Mouse (Mus musculus): Measurements from ENCODE around the gene Bckdhb. TPM values are rescaled to one million over a fixed set of nuclear protein-coding genes. Genes with fewer than 3 reads are reported as not detected.
"Not testable (repeated sequence)": the region's sequence is repeated elsewhere in the genome, so short reads cannot be mapped to it uniquely, and the experiment has no call there.

Bckdhb gene
- total RNA-seq, 1 experiment = 30.7 TPM

DNA sequence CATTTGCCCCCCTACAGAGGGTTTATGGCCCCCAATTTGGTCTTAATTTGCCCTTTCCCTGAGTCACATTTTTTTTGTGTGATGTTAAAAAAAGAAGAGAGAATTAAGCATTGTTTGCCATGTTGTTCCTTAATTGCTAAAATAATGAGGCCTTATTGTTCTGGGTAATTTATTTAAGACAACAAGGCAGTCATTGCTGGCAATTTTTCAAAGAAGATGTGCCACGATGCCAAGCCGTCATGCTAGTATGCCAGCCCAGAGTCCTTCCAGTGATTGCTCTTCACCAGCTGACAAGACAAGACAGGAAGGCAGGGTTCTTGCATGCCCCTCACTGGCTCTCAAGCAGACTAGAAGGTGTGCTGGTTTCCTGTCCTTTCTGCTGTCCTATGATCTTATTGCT is 84.0 kb downstream of the Bckdhb start:
- no peak for DNase-seq (ENCODE audit: low read depth, low spot score)
- Histone ChIP-seq H3K4me3 (ENCODE audit: insufficient read depth in 1 of 2, low read depth in 1 of 2, low read length in 2 of 2, poor library complexity in 1 of 2, severe bottlenecking in 1 of 2) (no peak overlapping the region), H3K9me3 (ENCODE audit: control insufficient read depth, insufficient read depth, low read depth, low read length) (no peaks in the 10 kb centered on the region), H3K4me1 (ENCODE audit: control insufficient read depth in 2 of 2, insufficient read depth in 2 of 2, low read length in 2 of 2, poor library complexity in 1 of 2) (no peaks in the 10 kb centered on the region), H3K9ac (ENCODE audit: insufficient read depth, low read depth, low read length, poor library complexity, severe bottlenecking) (no peak overlapping the region), H3K36me3 (ENCODE audit: control insufficient read depth, insufficient read depth, low read length, poor library complexity, severe bottlenecking) (no peaks in the 10 kb centered on the region), H3K27ac (ENCODE audit: insufficient read depth, low read depth, low read length, poor library complexity, severe bottlenecking) (no peak overlapping the region)
- TF ChIP-seq HCFC1 (IDR thresholded peaks at IDR 0.05; ENCODE audit: borderline replicate concordance, insufficient read depth, low read length) = no peak
- no peak for TF ChIP-seq ZNF384 (IDR thresholded peaks at IDR 0.05; ENCODE audit: low read depth, low read length)
- TF ChIP-seq CHD2 (IDR thresholded peaks at IDR 0.05; ENCODE audit: low read depth, low read length) = no peak
- TF ChIP-seq ZC3H11A (IDR thresholded peaks at IDR 0.05; ENCODE audit: borderline replicate concordance, low read depth, low read length) = no peak
- TF ChIP-seq MAFK (IDR thresholded peaks at IDR 0.05; ENCODE audit: insufficient read depth, low read depth, low read length) = no peak
- in situ Hi-C loops (cut with MboI; ENCODE audit: low sequenced_read_pairs in 2 of 2, unreplicated experiment in 2 of 2) = no loop called here

DNA sequence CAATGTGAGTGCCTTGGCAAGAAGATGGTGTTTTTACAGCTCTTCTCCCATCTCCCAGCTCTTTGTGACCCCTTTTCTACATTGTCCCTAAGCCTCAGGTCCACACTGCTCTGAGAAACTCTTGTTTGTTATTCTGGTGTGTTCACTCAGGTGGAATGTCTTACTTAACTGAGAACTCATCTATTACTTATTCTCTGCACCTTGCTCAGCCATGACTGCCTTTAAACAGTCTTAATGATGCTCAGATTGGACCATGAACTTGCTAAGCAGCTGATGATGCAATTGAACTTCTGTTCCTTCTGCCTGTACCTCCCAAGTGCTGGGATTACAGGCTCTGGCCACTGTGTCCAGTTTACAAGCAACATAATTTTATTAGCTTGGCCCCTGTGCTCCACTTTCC is 86.2 kb downstream of the Bckdhb start:
- no peak overlapping the region for H3K4me3 ChIP-seq (ENCODE audit: insufficient read depth in 1 of 2, low read depth in 1 of 2, low read length in 2 of 2, poor library complexity in 1 of 2, severe bottlenecking in 1 of 2)
- no peaks in the 10 kb centered on the region for H3K36me3 ChIP-seq (ENCODE audit: control insufficient read depth, insufficient read depth, low read length, poor library complexity, severe bottlenecking)
- in situ Hi-C loops (cut with MboI; ENCODE audit: low sequenced_read_pairs in 2 of 2, unreplicated experiment in 2 of 2) = no loop called here
- TF ChIP-seq MAFK (IDR thresholded peaks at IDR 0.05; ENCODE audit: insufficient read depth, low read depth, low read length) (no peak), CHD2 (IDR thresholded peaks at IDR 0.05; ENCODE audit: low read depth, low read length) (no peak), ZNF384 (IDR thresholded peaks at IDR 0.05; ENCODE audit: low read depth, low read length) (no peak), HCFC1 (IDR thresholded peaks at IDR 0.05; ENCODE audit: borderline replicate concordance, insufficient read depth, low read length) (no peak), ZC3H11A (IDR thresholded peaks at IDR 0.05; ENCODE audit: borderline replicate concordance, low read depth, low read length) (no peak)
- H3K4me1 ChIP-seq (ENCODE audit: control insufficient read depth in 2 of 2, insufficient read depth in 2 of 2, low read length in 2 of 2, poor library complexity in 1 of 2) = no peaks in the 10 kb centered on the region
- no peaks in the 10 kb centered on the region for H3K9me3 ChIP-seq (ENCODE audit: control insufficient read depth, insufficient read depth, low read depth, low read length)
- H3K27ac ChIP-seq (ENCODE audit: insufficient read depth, low read depth, low read length, poor library complexity, severe bottlenecking) = no peak overlapping the region
- no peak for DNase-seq (ENCODE audit: low read depth, low spot score)
- H3K9ac ChIP-seq (ENCODE audit: insufficient read depth, low read depth, low read length, poor library complexity, severe bottlenecking) = no peak overlapping the region

DNA sequence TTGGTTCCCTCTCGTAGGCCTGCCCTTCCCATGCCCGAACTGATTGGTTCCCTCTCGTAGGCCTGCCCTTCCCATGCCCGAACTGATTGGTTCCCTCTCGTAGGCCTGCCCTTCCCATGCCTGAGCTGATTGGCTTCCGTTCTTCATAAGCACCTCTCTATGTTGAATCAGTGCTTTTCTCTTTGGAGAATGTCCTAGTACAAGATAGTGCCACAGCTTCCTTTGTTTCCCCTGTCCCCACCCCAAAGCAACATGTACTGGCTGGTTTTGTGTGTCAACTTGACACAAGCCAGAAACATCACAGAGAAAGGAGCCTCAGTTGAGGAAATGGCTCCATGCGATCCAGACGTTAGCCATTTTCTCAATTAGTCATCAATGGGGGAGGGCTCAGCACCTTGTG is 93.2 kb downstream of the Bckdhb start:
- H3K36me3 ChIP-seq (ENCODE audit: control insufficient read depth, insufficient read depth, low read length, poor library complexity, severe bottlenecking); H3K27ac ChIP-seq (ENCODE audit: insufficient read depth, low read depth, low read length, poor library complexity, severe bottlenecking); DNase-seq (ENCODE audit: low read depth, low spot score); in situ Hi-C loops (cut with MboI; ENCODE audit: low sequenced_read_pairs in 2 of 2, unreplicated experiment in 2 of 2); H3K4me1 ChIP-seq (ENCODE audit: control insufficient read depth in 2 of 2, insufficient read depth in 2 of 2, low read length in 2 of 2, poor library complexity in 1 of 2); H3K9ac ChIP-seq (ENCODE audit: insufficient read depth, low read depth, low read length, poor library complexity, severe bottlenecking); H3K9me3 ChIP-seq (ENCODE audit: control insufficient read depth, insufficient read depth, low read depth, low read length): not testable (repeated sequence)
- peak overlapping the region in 1 of 2 experiments; percentile 43; a peak in 2 of 4 replicates for H3K4me3 ChIP-seq (ENCODE audit: insufficient read depth in 1 of 2, low read depth in 1 of 2, low read length in 2 of 2, poor library complexity in 1 of 2, severe bottlenecking in 1 of 2)

DNA sequence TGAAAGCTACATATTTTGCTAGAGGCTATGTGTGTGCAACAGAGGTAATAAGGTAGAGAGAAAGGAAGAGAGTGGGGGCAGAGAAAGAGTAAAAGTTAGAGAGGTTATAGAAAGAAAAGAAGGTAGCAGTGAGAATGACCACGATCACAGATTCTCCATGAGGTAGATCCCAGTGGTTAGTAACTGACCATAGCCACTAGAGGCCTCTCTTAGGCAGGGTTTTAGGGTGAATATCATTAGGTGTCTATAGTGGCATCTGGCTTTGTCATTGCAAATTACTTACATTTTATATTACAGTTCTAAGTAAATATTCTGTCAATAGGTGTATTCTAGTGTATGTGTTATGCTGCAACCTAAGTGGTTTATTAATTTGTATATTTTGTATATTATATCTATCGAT is 94.7 kb downstream of the Bckdhb start:
- Histone ChIP-seq H3K4me3 (ENCODE audit: insufficient read depth in 1 of 2, low read depth in 1 of 2, low read length in 2 of 2, poor library complexity in 1 of 2, severe bottlenecking in 1 of 2) (no peak overlapping the region), H3K27ac (ENCODE audit: insufficient read depth, low read depth, low read length, poor library complexity, severe bottlenecking) (no peak overlapping the region), H3K4me1 (ENCODE audit: control insufficient read depth in 2 of 2, insufficient read depth in 2 of 2, low read length in 2 of 2, poor library complexity in 1 of 2) (no peaks in the 10 kb centered on the region), H3K36me3 (ENCODE audit: control insufficient read depth, insufficient read depth, low read length, poor library complexity, severe bottlenecking) (no peaks in the 10 kb centered on the region), H3K9ac (ENCODE audit: insufficient read depth, low read depth, low read length, poor library complexity, severe bottlenecking) (no peak overlapping the region), H3K9me3 (ENCODE audit: control insufficient read depth, insufficient read depth, low read depth, low read length) (no peaks in the 10 kb centered on the region)
- no peak for DNase-seq (ENCODE audit: low read depth, low spot score)
- TF ChIP-seq HCFC1 (IDR thresholded peaks at IDR 0.05; ENCODE audit: borderline replicate concordance, insufficient read depth, low read length) (no peak), CHD2 (IDR thresholded peaks at IDR 0.05; ENCODE audit: low read depth, low read length) (no peak), ZNF384 (IDR thresholded peaks at IDR 0.05; ENCODE audit: low read depth, low read length) (no peak), MAFK (IDR thresholded peaks at IDR 0.05; ENCODE audit: insufficient read depth, low read depth, low read length) (no peak), ZC3H11A (IDR thresholded peaks at IDR 0.05; ENCODE audit: borderline replicate concordance, low read depth, low read length) (no peak)
- in situ Hi-C loops (cut with MboI; ENCODE audit: low sequenced_read_pairs in 2 of 2, unreplicated experiment in 2 of 2) = no loop called here

DNA sequence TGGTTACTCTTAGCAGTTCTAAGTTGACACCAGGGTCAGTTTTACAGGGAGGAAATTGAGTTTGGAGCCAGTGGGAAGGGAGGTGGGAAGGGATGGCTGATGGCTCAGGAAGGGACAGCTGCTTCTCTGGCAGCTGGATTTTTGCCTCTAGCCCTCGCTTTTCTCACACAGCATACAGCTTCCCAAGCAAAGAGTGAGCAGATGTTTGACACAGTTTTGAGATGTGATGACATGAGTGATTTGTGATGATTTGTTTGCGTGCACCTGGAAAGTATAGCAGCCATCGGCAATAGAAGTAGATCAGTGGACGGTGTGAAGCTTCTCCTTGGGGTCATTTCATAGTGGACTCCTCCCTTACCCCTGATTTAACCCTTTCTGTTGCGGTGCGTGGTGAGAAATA is 96.2 kb downstream of the Bckdhb start:
- Histone ChIP-seq H3K4me3 (ENCODE audit: insufficient read depth in 1 of 2, low read depth in 1 of 2, low read length in 2 of 2, poor library complexity in 1 of 2, severe bottlenecking in 1 of 2) (no peak overlapping the region), H3K9ac (ENCODE audit: insufficient read depth, low read depth, low read length, poor library complexity, severe bottlenecking) (no peak overlapping the region), H3K36me3 (ENCODE audit: control insufficient read depth, insufficient read depth, low read length, poor library complexity, severe bottlenecking) (no peaks in the 10 kb centered on the region), H3K27ac (ENCODE audit: insufficient read depth, low read depth, low read length, poor library complexity, severe bottlenecking) (no peak overlapping the region), H3K9me3 (ENCODE audit: control insufficient read depth, insufficient read depth, low read depth, low read length) (no peaks in the 10 kb centered on the region), H3K4me1 (ENCODE audit: control insufficient read depth in 2 of 2, insufficient read depth in 2 of 2, low read length in 2 of 2, poor library complexity in 1 of 2) (no peaks in the 10 kb centered on the region)
- TF ChIP-seq CHD2 (IDR thresholded peaks at IDR 0.05; ENCODE audit: low read depth, low read length) (no peak), HCFC1 (IDR thresholded peaks at IDR 0.05; ENCODE audit: borderline replicate concordance, insufficient read depth, low read length) (no peak), MAFK (IDR thresholded peaks at IDR 0.05; ENCODE audit: insufficient read depth, low read depth, low read length) (no peak), ZC3H11A (IDR thresholded peaks at IDR 0.05; ENCODE audit: borderline replicate concordance, low read depth, low read length) (no peak), ZNF384 (IDR thresholded peaks at IDR 0.05; ENCODE audit: low read depth, low read length) (no peak)
- no peak for DNase-seq (ENCODE audit: low read depth, low spot score)
- in situ Hi-C loops (cut with MboI; ENCODE audit: low sequenced_read_pairs in 2 of 2, unreplicated experiment in 2 of 2) = no loop called here

Measured in ES-E14 (cell line).